Mouse (Mus musculus) CD8-positive naive resting alpha-beta T cell, adult 57 days (primary cell): ENCODE data around the gene Irx1. TPM values are rescaled to one million over a fixed set of nuclear protein-coding genes. Genes with fewer than 3 reads are reported as not detected.

Experiments used
- total RNA-seq: library from RNA; stranded (reverse); gene quantifications from one replicate; pipeline ENCODE4 v1.2.4, GENCODE M21; 2023

Gene Irx1
- not detected for total RNA-seq

DNA sequence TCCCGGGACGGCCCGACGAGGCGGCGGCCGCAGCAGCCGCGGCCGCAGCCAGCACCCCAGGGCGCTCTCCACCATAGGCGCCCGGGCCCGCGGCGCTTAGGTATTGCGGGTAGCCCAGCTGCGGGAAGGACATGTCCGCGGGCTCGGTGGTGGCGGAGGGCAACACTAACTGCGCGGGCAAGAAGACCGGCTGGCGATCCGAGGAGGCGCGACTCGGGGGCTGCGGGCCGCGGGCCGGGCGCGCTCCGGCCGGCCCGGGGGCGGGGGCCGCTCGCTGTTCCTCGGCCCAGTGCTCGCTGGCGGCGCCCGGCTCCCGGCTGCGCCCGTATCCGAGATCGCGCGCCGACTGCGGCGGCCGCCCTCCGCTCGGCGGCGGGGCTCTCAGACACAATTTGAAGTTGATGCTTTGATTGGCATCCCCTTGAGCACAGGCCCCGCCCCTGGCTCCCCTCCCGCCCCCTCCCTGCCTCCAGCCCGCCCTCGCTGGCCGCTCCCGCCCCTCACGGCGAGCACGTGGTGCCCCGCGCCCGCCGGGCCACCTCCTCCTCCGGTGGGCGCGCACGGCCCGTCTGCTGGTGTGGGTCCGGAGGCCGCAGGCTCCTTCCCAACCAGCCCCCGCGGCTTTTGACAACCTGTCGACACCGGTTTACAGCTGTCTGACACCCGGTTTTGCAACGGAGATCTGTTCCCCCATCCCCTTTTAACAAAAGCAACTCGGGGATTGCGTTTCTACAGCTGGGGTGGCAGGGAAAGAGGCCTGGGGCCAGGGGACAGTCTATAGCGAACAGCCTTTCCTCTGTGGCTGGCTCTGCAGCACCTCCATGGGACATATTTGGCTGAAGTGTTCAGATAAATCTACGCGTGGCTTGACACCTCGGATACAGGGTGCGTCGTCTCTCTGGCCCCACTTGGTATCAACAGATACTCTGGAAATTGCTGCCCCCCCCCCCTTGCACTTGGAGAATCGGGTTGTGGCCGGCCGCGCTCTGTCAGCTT is at the start of gene Irx1:
Irx1 (minus strand) TSS at position 368 of the 996 bp plus-strand sequence.

